Mouse (Mus musculus) forebrain, embryonic 10.5 days (tissue): ENCODE measurements around the gene Npl. TPM values are rescaled to one million over a fixed set of nuclear protein-coding genes. Genes with fewer than 3 reads are reported as not detected.
"Not testable (repeated sequence)": the region's sequence is repeated elsewhere in the genome, so short reads cannot be mapped to it uniquely, and the experiment has no call there.

Experiments
- DNase-seq: peaks from one replicate; pipeline ENCODE4 v3.0.0-alpha.2; 2017; ENCODE audit warnings: low spot score; ENCODE audit errors: extremely low spot score
- H3K27ac ChIP-seq: fragments of 300-500 bp; sonication (generic); 2 replicates; pipeline ENCODE4 v1.5.1; 2016; ENCODE audit warnings: mild to moderate bottlenecking
- H3K27me3 ChIP-seq: fragments of 300-500 bp; sonication (generic); 2 replicates; pipeline ENCODE4 v1.6.1; 2016; ENCODE audit warnings: mild to moderate bottlenecking; ENCODE audit not compliant: poor library complexity, severe bottlenecking
- H3K36me3 ChIP-seq: fragments of 300-500 bp; sonication (generic); replicated peaks from 2 replicates; pipeline ENCODE4 v1.6.1; 2016; ENCODE audit warnings: mild to moderate bottlenecking, moderate library complexity
- H3K4me1 ChIP-seq: fragments of 300-500 bp; sonication (generic); 2 replicates; pipeline ENCODE4 v1.6.1; 2016
- H3K4me3 ChIP-seq: fragments of 300-500 bp; sonication (generic); 2 replicates; pipeline ENCODE4 v1.5.1; 2016; ENCODE audit warnings: mild to moderate bottlenecking, moderate library complexity
- H3K9me3 ChIP-seq: fragments of 300-500 bp; sonication (generic); 2 replicates; pipeline ENCODE4 v1.6.1; 2016; ENCODE audit warnings: mild to moderate bottlenecking, moderate library complexity
- WGBS: fragments of 180-500 bp; shearing (Covaris S2); methylation state at CpG from one replicate; pipeline ENCODE4 v1.1.7; 2016; 5-methylcytosine and 5-hydroxymethylcytosine counted together
- polyA plus RNA-seq: library from polyadenylated mRNA; unstranded; fragments of >200 nt; fragmentation: Nextera tagmentation; extraction: Ambion mirVana; gene quantifications from 2 replicates; pipeline ENCODE4 v1.2.1, GENCODE M21; 2016

Gene Npl
- polyA plus RNA-seq, 1 experiment from 2014 or later, result 13.5 TPM

GRCm38 (mm10) chr1:153493931-153494330, 55.9 kb downstream of the Npl start:
- no peaks in the 10 kb centered on the region for H3K27me3 ChIP-seq
- DNase-seq, result no peak
- H3K4me1 ChIP-seq, result peaks cover 10% of the 10 kb centered on the region
- H3K4me3 ChIP-seq, result no peak overlapping the region
- no peaks in the 10 kb centered on the region for H3K36me3 ChIP-seq
- no peak overlapping the region for H3K27ac ChIP-seq
- no peaks in the 10 kb centered on the region for H3K9me3 ChIP-seq
- WGBS, result 32% methylated on average over 6 of the region's 6 CpGs

- Histone ChIP-seq H3K27me3 (no peaks in the 10 kb centered on the region), H3K9me3 (no peaks in the 10 kb centered on the region), H3K4me1 (peaks cover 10% of the 10 kb centered on the region), H3K27ac (no peak overlapping the region), H3K4me3 (no peak overlapping the region), H3K36me3 (no peaks in the 10 kb centered on the region)
- no peak for DNase-seq
- 20% methylated on average over 4 of the region's 4 CpGs for WGBS
Measured at GRCm38 (mm10) chr1:153493338-153493737, 56.5 kb downstream of the Npl start.

DNA sequence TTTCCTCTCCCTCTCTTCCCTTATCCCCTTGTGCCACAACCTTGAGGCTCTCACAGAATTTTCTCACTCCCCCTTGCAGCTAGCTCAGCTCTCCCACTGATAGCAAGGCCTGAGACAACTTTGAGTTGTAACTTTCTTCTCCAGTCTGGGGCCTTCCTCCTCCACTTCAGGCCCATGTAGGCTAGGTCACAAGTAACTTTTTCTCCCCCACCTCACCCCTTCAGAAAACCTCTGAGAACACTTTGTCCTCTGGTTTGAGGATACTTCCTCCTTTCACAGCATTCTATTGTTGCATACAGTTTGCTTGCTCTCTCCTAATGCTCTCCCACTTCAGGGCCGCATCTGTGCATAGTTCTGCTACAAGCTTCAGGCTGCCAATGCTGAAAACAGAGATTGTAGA, 58.0 kb downstream of the Npl start:
- H3K9me3 ChIP-seq, result no peaks in the 10 kb centered on the region
- DNase-seq, result no peak
- H3K36me3 ChIP-seq, result no peaks in the 10 kb centered on the region
- peaks cover 13% of the 10 kb centered on the region for H3K4me1 ChIP-seq
- no peaks in the 10 kb centered on the region for H3K27me3 ChIP-seq
- H3K4me3 ChIP-seq, result no peak overlapping the region
- no peak overlapping the region for H3K27ac ChIP-seq
- WGBS, result 97% methylated on average over 1 of the region's 1 CpGs

GRCm38 (mm10) chr1:153491345-153491744, 58.5 kb downstream of the Npl start:
- no peak for DNase-seq
- H3K27ac ChIP-seq, result no peak overlapping the region
- H3K27me3 ChIP-seq, result no peaks in the 10 kb centered on the region
- no peaks in the 10 kb centered on the region for H3K9me3 ChIP-seq
- 84% methylated on average over 2 of the region's 2 CpGs for whole genome bisulfite sequencing
- H3K4me3 ChIP-seq, result no peak overlapping the region
- peaks cover 13% of the 10 kb centered on the region for H3K4me1 ChIP-seq
- no peaks in the 10 kb centered on the region for H3K36me3 ChIP-seq

GRCm38 (mm10) chr1:153489963-153490362, 59.9 kb downstream of the Npl start:
- H3K27me3 ChIP-seq, result no peaks in the 10 kb centered on the region
- H3K9me3 ChIP-seq, result no peaks in the 10 kb centered on the region
- no peak for DNase-seq
- no peak overlapping the region for H3K4me3 ChIP-seq
- H3K4me1 ChIP-seq, result peaks cover 22% of the 10 kb centered on the region
- H3K36me3 ChIP-seq, result peaks cover 5% of the 10 kb centered on the region; the same call in 1 of the 2 replicates
- 85% methylated on average over 4 of the region's 4 CpGs for WGBS
- no peak overlapping the region for H3K27ac ChIP-seq

- 65% methylated on average over 2 of the region's 2 CpGs for WGBS
- Histone ChIP-seq H3K27me3 (no peaks in the 10 kb centered on the region), H3K9me3 (no peaks in the 10 kb centered on the region), H3K27ac (no peak overlapping the region), H3K4me1 (peaks cover 26% of the 10 kb centered on the region), H3K36me3 (peaks cover 8% of the 10 kb centered on the region; the same call in 1 of the 2 replicates), H3K4me3 (no peak overlapping the region)
- no peak for DNase-seq
Measured at GRCm38 (mm10) chr1:153489540-153489939, 60.3 kb downstream of the Npl start.

DNA sequence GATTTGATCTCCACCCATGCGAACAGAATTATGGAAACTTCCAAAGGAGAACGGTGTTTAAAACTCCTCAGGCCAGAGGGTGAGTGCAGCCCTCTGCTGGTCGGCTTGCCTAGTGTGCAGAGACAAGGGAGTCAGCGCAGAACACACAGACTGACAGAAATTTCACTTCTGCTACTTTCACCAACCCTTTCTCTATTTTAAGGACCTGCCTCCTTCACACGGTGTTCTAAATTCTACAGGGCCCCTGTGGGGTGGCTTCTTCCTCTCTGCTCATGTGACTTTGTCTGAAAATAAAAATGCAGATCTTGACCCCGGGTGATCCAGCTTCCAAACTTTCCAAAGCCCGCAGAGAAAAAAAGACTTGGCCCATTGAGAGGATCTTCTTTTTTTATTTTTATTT, 60.7 kb downstream of the Npl start:
- Histone ChIP-seq H3K36me3 (peaks cover 12% of the 10 kb centered on the region), H3K9me3 (no peaks in the 10 kb centered on the region), H3K4me3 (no peak overlapping the region), H3K27me3 (no peaks in the 10 kb centered on the region), H3K4me1 (peaks cover 30% of the 10 kb centered on the region), H3K27ac (no peak overlapping the region)
- 53% methylated on average over 7 of the region's 7 CpGs for WGBS
- DNase-seq, result no peak

- H3K9me3 ChIP-seq, result no peaks in the 10 kb centered on the region
- DNase-seq, result peak; percentile 97
- H3K27ac ChIP-seq, result peak within 1 kb of the TSS; percentile 96
- peaks cover 28% of the 10 kb centered on the region for H3K36me3 ChIP-seq
- peak within 1 kb of the TSS; percentile 100 for H3K4me3 ChIP-seq
- peaks cover 34% of the 10 kb centered on the region for H3K4me1 ChIP-seq
- WGBS, result under 1% methylated on average over 35 of the region's 35 CpGs
- no peaks in the 10 kb centered on the region for H3K27me3 ChIP-seq
Measured at GRCm38 (mm10) chr1:153487500-153487879, 62.4 kb downstream of the Npl start, which contains the start of gene Dhx9. Gene Dhx9, minus strand, starts transcription at chr1:153487660.

GRCm38 (mm10) chr1:153486767-153487499, 62.9 kb downstream of the Npl start:
- Histone ChIP-seq H3K4me1 (peaks cover 34% of the 10 kb centered on the region), H3K36me3 (peaks cover 34% of the 10 kb centered on the region), H3K4me3 (peak overlapping the region; percentile 100), H3K27ac (peak overlapping the region; percentile 96), H3K9me3 (no peaks in the 10 kb centered on the region), H3K27me3 (no peaks in the 10 kb centered on the region)
- WGBS, result under 1% methylated on average over 64 of the region's 64 CpGs
- peak; percentile 57 for DNase-seq

GRCm38 (mm10) chr1:153486120-153486519, 63.7 kb downstream of the Npl start:
- H3K9me3 ChIP-seq, DNase-seq, H3K27me3 ChIP-seq: not testable (repeated sequence)
- Histone ChIP-seq H3K4me3 (peak overlapping the region; percentile 100), H3K27ac (peak overlapping the region; percentile 96), H3K4me1 (peaks cover 34% of the 10 kb centered on the region), H3K36me3 (peaks cover 42% of the 10 kb centered on the region)
- WGBS, result 19% methylated on average over 6 of the region's 6 CpGs

GRCm38 (mm10) chr1:153485201-153485796, 64.5 kb downstream of the Npl start:
- H3K4me1 ChIP-seq, result peaks cover 34% of the 10 kb centered on the region
- H3K36me3 ChIP-seq, result peaks cover 50% of the 10 kb centered on the region
- WGBS, result 61% methylated on average over 2 of the region's 2 CpGs
- no peaks in the 10 kb centered on the region for H3K9me3 ChIP-seq
- H3K4me3 ChIP-seq, result peak overlapping the region; percentile 100
- no peak overlapping the region for H3K27ac ChIP-seq
- H3K27me3 ChIP-seq, result no peaks in the 10 kb centered on the region
- DNase-seq, result no peak

DNA sequence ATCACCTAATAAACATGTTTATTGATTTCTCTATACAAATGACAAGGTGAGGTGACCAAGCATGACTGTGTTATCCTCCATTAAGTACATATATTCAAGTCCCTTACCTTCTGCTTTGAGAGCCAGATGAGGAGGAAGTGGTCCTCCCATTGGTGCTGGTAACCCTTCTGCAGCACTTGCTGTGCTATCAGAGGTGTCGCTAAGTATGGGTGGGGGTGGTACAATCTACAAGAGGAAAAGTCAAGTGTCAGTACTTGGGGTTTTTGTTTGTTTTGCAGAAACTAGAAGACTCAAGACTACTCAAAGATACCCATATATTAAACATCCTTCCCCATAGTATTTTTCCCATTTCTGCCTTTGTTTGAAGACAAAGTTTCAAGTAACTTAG, 68.8 kb downstream of the Npl start:
- no peaks in the 10 kb centered on the region for H3K9me3 ChIP-seq
- H3K36me3 ChIP-seq, result peaks cover 93% of the 10 kb centered on the region
- H3K4me3 ChIP-seq, result no peak overlapping the region
- peaks cover 29% of the 10 kb centered on the region for H3K4me1 ChIP-seq
- no peak overlapping the region for H3K27ac ChIP-seq
- no peak for DNase-seq
- 81% methylated on average over 1 of the region's 1 CpGs for WGBS
- no peaks in the 10 kb centered on the region for H3K27me3 ChIP-seq

DNA sequence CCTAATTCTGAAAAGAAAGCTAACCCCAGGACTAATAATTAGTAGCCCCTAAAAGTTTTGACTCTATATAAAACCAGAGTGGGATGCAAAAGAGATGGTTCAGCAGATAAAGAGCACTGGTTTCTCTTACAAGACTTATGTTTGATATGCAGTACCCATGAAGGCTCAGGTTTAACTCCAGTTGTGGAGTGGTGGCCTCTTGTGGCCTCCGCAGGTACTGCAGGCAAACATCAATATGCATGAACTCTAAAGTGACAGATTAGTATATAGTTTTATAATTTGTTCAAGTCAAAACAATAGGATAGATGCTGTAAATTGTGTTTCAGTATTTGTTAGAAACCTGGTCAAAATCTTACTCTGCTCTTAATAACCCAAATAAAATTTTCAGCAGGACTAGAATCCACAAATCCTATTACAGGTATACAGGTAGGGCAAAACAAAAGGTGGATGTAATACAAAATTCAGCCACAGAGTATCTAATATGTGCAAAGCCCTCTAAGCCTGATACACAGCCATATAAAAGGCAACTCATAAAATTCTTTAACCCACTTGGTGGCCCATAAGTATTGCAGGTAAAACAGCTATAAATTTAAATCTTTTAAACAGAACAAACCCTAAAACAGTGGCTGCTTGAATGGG, 69.3 kb downstream of the Npl start:
- 62% methylated on average over 1 of the region's 1 CpGs for WGBS
- no peak overlapping the region for H3K27ac ChIP-seq
- H3K9me3 ChIP-seq, result no peaks in the 10 kb centered on the region
- H3K4me3 ChIP-seq, result no peak overlapping the region
- H3K4me1 ChIP-seq, result peaks cover 24% of the 10 kb centered on the region
- no peaks in the 10 kb centered on the region for H3K27me3 ChIP-seq
- peak; percentile 59 for DNase-seq
- H3K36me3 ChIP-seq, result peaks cover 98% of the 10 kb centered on the region
